22 mouse cellular contexts compared by ENCODE assay signal in the genomic region with DNA sequence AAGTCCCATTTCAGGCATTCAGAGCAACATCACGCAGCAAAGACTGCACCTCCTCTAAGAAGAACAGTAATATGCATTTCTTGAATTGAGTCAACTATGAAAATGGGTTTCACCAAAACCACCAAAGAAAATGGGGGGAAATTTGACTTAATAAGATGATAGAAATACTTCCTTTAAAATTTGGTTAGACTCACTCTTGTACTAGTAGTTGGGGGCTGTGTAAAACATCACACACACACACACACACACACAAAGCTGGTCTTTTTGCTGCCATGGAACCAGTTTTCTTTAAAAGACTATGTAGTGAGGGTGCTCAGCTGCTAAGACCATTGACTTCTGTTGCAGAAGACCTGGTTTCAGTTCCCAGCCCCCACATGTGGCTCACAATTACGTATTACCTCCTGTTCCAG. TPM values are rescaled to one million over a fixed set of nuclear protein-coding genes. Genes with fewer than 3 reads are reported as not detected.
A peak's percentile ranks its signal among the peaks of the same experiment; 100 is the strongest.
DNase-seq lines count a peak whose midpoint lies in the region; TF ChIP-seq lines count a peak whose summit lies in the region.
"Had no signal": no experiment of that assay in that cellular context is flagged by ENCODE, and none has a peak within 500 bp of the region (broad histone marks: within the 10 kb centered on the region; RNA-seq: fewer than 3 reads in every experiment).

No protein-coding gene starts in this region.

- peak overlapping the region; percentile 99 for H3K27ac ChIP-seq in CH12.LX (ENCODE audit: insufficient read depth, low read depth)
- H3K27ac ChIP-seq: embryonic facial prominence, embryonic 10.5 days; embryonic facial prominence, embryonic 12.5 days; forebrain, embryonic 13.5 days had no signal

- peak; percentile 41; the same call in 1 of the 2 replicates for TF ChIP-seq POLR2A in CH12.LX (IDR thresholded peaks at IDR 0.05; ENCODE audit: low read depth, low read length)

- dilution Hi-C loops in CH12.LX (cut with MboI; ENCODE audit: extremely low pct_ligation_motif_present, extremely low pct_unique_long_range_greater_than_20kb, low sequenced_read_pairs): no loop called here

- H3K4me3 ChIP-seq in CH12.LX (replicated peaks in 1 of 3; ENCODE audit: low read depth in 2 of 3, low read length in 2 of 3, poor library complexity in 1 of 3): no peak overlapping the region
- H3K4me3 ChIP-seq: embryonic facial prominence, embryonic 10.5 days; embryonic facial prominence, embryonic 12.5 days; forebrain, embryonic 13.5 days had no signal

- no peaks in the 10 kb centered on the region; the same call in 1 of the 2 replicates for H3K79me2 ChIP-seq in CH12.LX (replicated peaks; ENCODE audit: control insufficient read depth, extremely low read depth, insufficient read depth, poor library complexity, severe bottlenecking)

- H3K36me3 ChIP-seq in CH12.LX (replicated peaks in 1 of 2; ENCODE audit: control insufficient read depth in 1 of 2, insufficient read depth in 1 of 2, low read length in 1 of 2): no peaks in the 10 kb centered on the region
- H3K36me3 ChIP-seq: embryonic facial prominence, embryonic 10.5 days; embryonic facial prominence, embryonic 12.5 days had no signal

- H3K4me2 ChIP-seq in CH12.LX (ENCODE audit: insufficient read depth, low read depth, poor library complexity, severe bottlenecking): peak overlapping the region; percentile 81
- H3K4me2 ChIP-seq: embryonic facial prominence, embryonic 12.5 days; forebrain, embryonic 13.5 days had no signal

- peak; percentile 93 for TF ChIP-seq EP300 in CH12.LX (IDR thresholded peaks at IDR 0.05; ENCODE audit: low read length)

- intact Hi-C loops in gastrocnemius, postnatal 14 days (cut with DNase I; ENCODE audit: low total_unique reads): no loop called here

- in situ Hi-C loops in CH12.LX (cut with MboI; ENCODE audit: low pct_ligation_motif_present, low pct_unique_long_range_greater_than_20kb, low sequenced_read_pairs): no loop called here

- TF ChIP-seq CTCF in CH12.LX (conservative IDR thresholded peaks at IDR 0.05 in 1 of 2, IDR thresholded peaks at IDR 0.05 in 1 of 2; ENCODE audit: low read depth in 2 of 2, low read length in 2 of 2): no peak

- no peak; the same call in 1 of the 2 replicates for TF ChIP-seq RAD21 in CH12.LX (IDR thresholded peaks at IDR 0.05; ENCODE audit: low read depth, low read length)

- DNase-seq in CH12.LX (ENCODE audit: extremely low read depth): peak; percentile 86
- peak; percentile 57 for DNase-seq in induced T-regulatory cell, adult 2 months (ENCODE audit: low read depth)
- no peak for DNase-seq in gastrocnemius, postnatal 14 days
- DNase-seq in neural tube, embryonic 10.5 days (ENCODE audit: extremely low spot score, low spot score): no peak
- no peak for DNase-seq in yolk sac, embryonic 10.5 days (ENCODE audit: low spot score)
- DNase-seq: adrenal gland, adult 8-10 months; adrenal gland, postnatal 14 days; adrenal gland, postnatal 36 days; cerebellum, adult 11-12 months; cerebellum, adult 2 months; cerebellum, adult 9-10 months; cerebellum, postnatal 10 days; cerebellum, postnatal 25 days had no signal

- no peaks in the 10 kb centered on the region for H3K27me3 ChIP-seq in CH12.LX (replicated peaks)
- H3K27me3 ChIP-seq: embryonic facial prominence, embryonic 12.5 days; forebrain, embryonic 13.5 days had no signal

- peak overlapping the region; percentile 80; the same call in 1 of the 2 replicates for H3K9ac ChIP-seq in CH12.LX (ENCODE audit: insufficient read depth, low read depth)
- H3K9ac ChIP-seq: embryonic facial prominence, embryonic 12.5 days; forebrain, embryonic 13.5 days had no signal

- H3K4me1 ChIP-seq in CH12.LX (ENCODE audit: control insufficient read depth in 1 of 2, insufficient read depth in 2 of 2): peaks cover 44 to 80% of the 10 kb centered on the region in 2 experiments
- H3K4me1 ChIP-seq: embryonic facial prominence, embryonic 10.5 days; embryonic facial prominence, embryonic 12.5 days had no signal

- H3K9me3 ChIP-seq in CH12.LX (replicated peaks; ENCODE audit: low read length): no peaks in the 10 kb centered on the region
- H3K9me3 ChIP-seq: embryonic facial prominence, embryonic 10.5 days; embryonic facial prominence, embryonic 12.5 days; forebrain, embryonic 13.5 days had no signal

TF ChIP-seq in CH12.LX, 34 proteins besides CTCF, POLR2A, EP300 and RAD21:
- TF ChIP-seq ETS1 (conservative IDR thresholded peaks at IDR 0.05; ENCODE audit: low read depth, low read length): peak; percentile 84
- TF ChIP-seq KAT2A (IDR thresholded peaks at IDR 0.05; ENCODE audit: insufficient replicate concordance, low read length): no peak
- no peak; the same call in 1 of the 2 replicates for TF ChIP-seq RCOR1 (conservative IDR thresholded peaks at IDR 0.05; ENCODE audit: low read depth, low read length)
- TF ChIP-seq JUN (IDR thresholded peaks at IDR 0.05; ENCODE audit: insufficient read depth, low read depth, low read length): peak; percentile 92
- TF ChIP-seq NRF1 (IDR thresholded peaks at IDR 0.05; ENCODE audit: low read depth, low read length): no peak
- no peak for TF ChIP-seq NELFE (IDR thresholded peaks at IDR 0.05; ENCODE audit: low read depth, low read length)
- TF ChIP-seq MEF2A (IDR thresholded peaks at IDR 0.05; ENCODE audit: borderline replicate concordance, low read depth, low read length): peak; percentile 86
- TF ChIP-seq SIN3A (IDR thresholded peaks at IDR 0.05; ENCODE audit: low read length): 0 out of 2 replicates have a peak, but pooled peaks have one; percentile 17
- peak; percentile 33; the same call in 1 of the 2 replicates for TF ChIP-seq HCFC1 (IDR thresholded peaks at IDR 0.05; ENCODE audit: low read depth, low read length)
- TF ChIP-seq CHD2 (IDR thresholded peaks at IDR 0.05; ENCODE audit: low read length): peak; percentile 83
- no peak for TF ChIP-seq USF2 (conservative IDR thresholded peaks at IDR 0.05; ENCODE audit: low read depth, low read length)
- TF ChIP-seq TBP (conservative IDR thresholded peaks at IDR 0.05; ENCODE audit: low read depth, low read length): peak; percentile 88
- peak; percentile 44; the same call in 1 of the 2 replicates for TF ChIP-seq MYC (IDR thresholded peaks at IDR 0.05; ENCODE audit: low read depth, low read length)
- TF ChIP-seq IRF4 (IDR thresholded peaks at IDR 0.05; ENCODE audit: low read depth, low read length): peak; percentile 99
- peak; percentile 69; the same call in 1 of the 2 replicates for TF ChIP-seq MAX (IDR thresholded peaks at IDR 0.05; ENCODE audit: low read length)
- 0 out of 2 replicates have a peak, but pooled peaks have one; percentile 71 for TF ChIP-seq MAZ (IDR thresholded peaks at IDR 0.05; ENCODE audit: low read depth, low read length)
- TF ChIP-seq UBTF (IDR thresholded peaks at IDR 0.05; ENCODE audit: low read depth, low read length): no peak
- no peak; the same call in 1 of the 2 replicates for TF ChIP-seq E2F4 (IDR thresholded peaks at IDR 0.05; ENCODE audit: insufficient replicate concordance, low read depth, low read length)
- peak; percentile 76 for TF ChIP-seq TCF12 (IDR thresholded peaks at IDR 0.05; ENCODE audit: low read depth, low read length)
- peak; percentile 85 for TF ChIP-seq BHLHE40 (IDR thresholded peaks at IDR 0.05; ENCODE audit: low read depth, low read length)
- peak; percentile 15; the same call in 1 of the 2 replicates for TF ChIP-seq SMC3 (IDR thresholded peaks at IDR 0.05; ENCODE audit: low read depth, low read length)
- 0 out of 2 replicates have a peak, but pooled peaks have one; percentile 65 for TF ChIP-seq MAFK (IDR thresholded peaks at IDR 0.05; ENCODE audit: insufficient replicate concordance, low read length)
- no peak for TF ChIP-seq USF1 (IDR thresholded peaks at IDR 0.05; ENCODE audit: low read depth, low read length)
- no peak for TF ChIP-seq MXI1 (IDR thresholded peaks at IDR 0.05; ENCODE audit: low read depth, low read length)
- TF ChIP-seq ZNF384 (IDR thresholded peaks at IDR 0.05; ENCODE audit: low read depth, low read length): no peak
- peak; percentile 99 for TF ChIP-seq JUND (conservative IDR thresholded peaks at IDR 0.05; ENCODE audit: low read depth, low read length)
- no peak; the same call in 1 of the 2 replicates for TF ChIP-seq CHD1 (IDR thresholded peaks at IDR 0.05; ENCODE audit: low read depth, low read length)
- TF ChIP-seq GABPA (IDR thresholded peaks at IDR 0.05; ENCODE audit: insufficient replicate concordance, low read depth, low read length): no peak
- TF ChIP-seq PAX5 (IDR thresholded peaks at IDR 0.05; ENCODE audit: low read length): no peak
- no peak for TF ChIP-seq ZKSCAN1 (IDR thresholded peaks at IDR 0.05; ENCODE audit: borderline replicate concordance, low read depth, low read length)
- TF ChIP-seq POLR2AphosphoS2 (IDR thresholded peaks at IDR 0.05; ENCODE audit: low read depth, low read length): peak; percentile 16; the same call in 1 of the 2 replicates
- TF ChIP-seq ZMIZ1 (IDR thresholded peaks at IDR 0.05; ENCODE audit: low read depth, low read length): no peak
- no peak for TF ChIP-seq ZC3H11A (IDR thresholded peaks at IDR 0.05; ENCODE audit: low read depth, low read length)
- no peak for TF ChIP-seq ELF1 (IDR thresholded peaks at IDR 0.05; ENCODE audit: low read depth, low read length)

RNA-seq across cellular contexts. Expression of a gene that starts 12.7 kb away (rescaled TPM):
- total RNA-seq in CH12.LX (2012; rRNA removed) (24.3 and 25.6 TPM in 2 replicates), CH12.LX (2014; rRNA removed) (16.2 and 16.4 TPM in 2 replicates)
- polyA plus RNA-seq in CH12.LX (2012; ENCODE audit: insufficient read length, low read depth): 17.3 and 20.3 TPM in 2 replicates
- not detected for total RNA-seq in gastrocnemius, postnatal 14 days (2021)
- polyA plus RNA-seq: C2C12; embryonic facial prominence, embryonic 10.5 days; embryonic facial prominence, embryonic 14.5 days; forebrain, embryonic 11.5 days; forebrain, embryonic 13.5 days had no signal

RNA-seq across cellular contexts. Expression of a gene that starts 43.1 kb away (rescaled TPM):
- total RNA-seq in CH12.LX (2012; rRNA removed): not detected in 2 replicates
- not detected in 2 replicates for total RNA-seq in CH12.LX (2014; rRNA removed)
- polyA plus RNA-seq in CH12.LX (2012; ENCODE audit: insufficient read length, low read depth): not detected in 2 replicates
- total RNA-seq in gastrocnemius, postnatal 14 days (2021): not detected
- total RNA-seq: adrenal gland, adult 18-20 months; adrenal gland, adult 8-10 months; adrenal gland, postnatal 14 days; adrenal gland, postnatal 36 days; ES-E14; MEL had no signal
- polyA plus RNA-seq: C2C12; embryonic facial prominence, embryonic 10.5 days; embryonic facial prominence, embryonic 12.5 days; embryonic facial prominence, embryonic 14.5 days; forebrain, embryonic 11.5 days; forebrain, embryonic 13.5 days had no signal

RNA-seq across cellular contexts. Expression of a gene that starts 45.2 kb away (rescaled TPM):
- 0.08 and 0.17 TPM in 2 replicates for total RNA-seq in CH12.LX (2012; rRNA removed)
- total RNA-seq in CH12.LX (2014; rRNA removed): 0.19 and 0.36 TPM in 2 replicates
- 0.31 and 0.71 TPM in 2 replicates for polyA plus RNA-seq in CH12.LX (2012; ENCODE audit: insufficient read length, low read depth)
- total RNA-seq in gastrocnemius, postnatal 14 days (2021): under 1 TPM; 0.31 to 0.33 TPM
- total RNA-seq: adrenal gland, adult 18-20 months; adrenal gland, postnatal 36 days; MEL had no signal
- polyA plus RNA-seq: C2C12 had no signal

Comparison
In these comparisons a context has a peak if more than half of its experiments do, and no peak if none do; other contexts are left out.
1. DNase-seq: peak in CH12.LX (single experiment) and induced T-regulatory cell, adult 2 months (single experiment); none in gastrocnemius, postnatal 14 days (single experiment), neural tube, embryonic 10.5 days (single experiment) and yolk sac, embryonic 10.5 days (single experiment).
2. RNA of a gene that starts 12.7 kb away (total RNA-seq): 16.2 to 25.6 TPM in CH12.LX; not detected in gastrocnemius, postnatal 14 days; every median in the first group is over 10 times any median in the second.